Mouse (Mus musculus) myocyte (in vitro differentiated cells): ENCODE measurements at regions not wholly inside any gene's neighbourhood (a gene's known extent, or its start where the extent isn't known, plus 50 kb on each side); places are given as distances from the start of the nearest gene placed in this dataset.

Source experiments
- H3K27me3 ChIP-seq: one replicate; pipeline ENCODE4 v1.6.1; 2011; ENCODE audit not compliant: control insufficient read depth, insufficient read depth, insufficient read length
- H3K36me3 ChIP-seq: one replicate; pipeline ENCODE4 v1.6.1; 2011; ENCODE audit not compliant: control insufficient read depth, insufficient read depth
- H3K4me2 ChIP-seq: one replicate; pipeline ENCODE4 v1.6.1; 2011; ENCODE audit warnings: low read depth, control low read depth
- H3K4me3 ChIP-seq: one replicate; pipeline ENCODE4 v1.5.1; 2011; ENCODE audit warnings: mild to moderate bottlenecking, control low read depth, moderate library complexity
- H3K79me2 ChIP-seq: one replicate; pipeline ENCODE4 v1.6.1; 2011; ENCODE audit not compliant: control insufficient read depth, insufficient read depth
- H3ac ChIP-seq: one replicate; pipeline ENCODE4 v1.6.1; 2011; ENCODE audit not compliant: control insufficient read depth, insufficient read length
- CEBPB ChIP-seq: IDR thresholded peaks from 2 replicates; pipeline ENCODE4 v1.6.1; 2011; ENCODE audit warnings: mild to moderate bottlenecking, moderate library complexity; ENCODE audit not compliant: poor library complexity, insufficient read depth, severe bottlenecking
- E2F4 ChIP-seq: IDR thresholded peaks from one replicate; pipeline ENCODE4 v1.6.1; 2011; ENCODE audit warnings: mild to moderate bottlenecking, control low read depth, moderate library complexity; ENCODE audit not compliant: insufficient read depth
- MAX ChIP-seq: IDR thresholded peaks from one replicate; pipeline ENCODE4 v1.6.1; 2011; ENCODE audit warnings: low read depth, mild to moderate bottlenecking, control low read depth
- MYOD1 ChIP-seq, 3 experiments: IDR thresholded peaks; one replicate each; pipeline ENCODE4 v1.6.1; 2011; ENCODE audit warnings: control low read depth in 2 of 3, low read depth in 2 of 3, mild to moderate bottlenecking in 2 of 3, moderate library complexity in 1 of 3; ENCODE audit not compliant: insufficient read length in 2 of 3, control insufficient read depth in 1 of 3
- MYOG ChIP-seq, 3 experiments: IDR thresholded peaks; one replicate each; pipeline ENCODE4 v1.6.1; 2011; ENCODE audit warnings: control low read depth in 2 of 3, low read depth in 2 of 3, mild to moderate bottlenecking in 2 of 3; ENCODE audit not compliant: insufficient read length in 2 of 3, control insufficient read depth in 1 of 3, insufficient read depth in 1 of 3
- POLR2A ChIP-seq: IDR thresholded peaks from one replicate; pipeline ENCODE4 v1.6.1; 2011; ENCODE audit warnings: low read depth, mild to moderate bottlenecking, control low read depth, moderate library complexity; ENCODE audit not compliant: insufficient read length
- POLR2AphosphoS2 ChIP-seq: IDR thresholded peaks from one replicate; pipeline ENCODE4 v1.6.1; 2011; ENCODE audit warnings: low read depth, control low read depth; ENCODE audit not compliant: insufficient read length
- REST ChIP-seq: IDR thresholded peaks from one replicate; pipeline ENCODE4 v1.6.1; 2011; ENCODE audit warnings: mild to moderate bottlenecking, control low read depth, moderate library complexity; ENCODE audit not compliant: insufficient read depth, insufficient read length
- SRF ChIP-seq: IDR thresholded peaks from one replicate; pipeline ENCODE4 v1.6.1; 2011; ENCODE audit warnings: low read depth; ENCODE audit not compliant: control insufficient read depth, insufficient read length
- TCF12 ChIP-seq: IDR thresholded peaks from one replicate; pipeline ENCODE4 v1.6.1; 2011; ENCODE audit warnings: mild to moderate bottlenecking, control low read depth; ENCODE audit not compliant: poor library complexity, insufficient read depth, severe bottlenecking
- TCF3 ChIP-seq: IDR thresholded peaks from one replicate; pipeline ENCODE4 v1.6.1; 2011; ENCODE audit warnings: low read depth, control low read depth; ENCODE audit not compliant: insufficient read length
- USF1 ChIP-seq: IDR thresholded peaks from one replicate; pipeline ENCODE4 v1.6.1; 2011; ENCODE audit warnings: low read depth, mild to moderate bottlenecking, control low read depth, moderate library complexity

GRCm38 (mm10) chr4:95160912-95161669 lies 109.1 kb upstream of the Jun start:
- Histone ChIP-seq H3K79me2 (no peaks in the 10 kb centered on the region), H3K4me2 (peak overlapping the region; percentile 77), H3K36me3 (no peaks in the 10 kb centered on the region), H3K4me3 (peak overlapping the region; percentile 26), H3K27me3 (no peaks in the 10 kb centered on the region), H3ac (peak overlapping the region; percentile 52)
- TF ChIP-seq MYOG (IDR thresholded peaks at IDR 0.05; ENCODE audit: control insufficient read depth in 1 of 3, insufficient read depth in 1 of 3, insufficient read length in 2 of 3, low read depth in 2 of 3) (peak in 2 of 3 experiments; percentile 74 to 81), MAX (no peak), E2F4 (no peak), MYOD1 (IDR thresholded peaks at IDR 0.05; ENCODE audit: control insufficient read depth in 1 of 3, insufficient read length in 2 of 3, low read depth in 2 of 3) (peak in 2 of 3 experiments; percentile 24 to 78), TCF12 (no peak), CEBPB (no peak), POLR2A (peak; percentile 72), POLR2AphosphoS2 (peak; percentile 75), TCF3 (peak; percentile 22), SRF (peak; percentile 92), REST (no peak), USF1 (no peak)

GRCm38 (mm10) chr4:95161670-95162020 lies 109.6 kb upstream of the Jun start:
- no peaks in the 10 kb centered on the region for H3K27me3 ChIP-seq
- TF ChIP-seq MAX (no peak), SRF (no peak), MYOD1 (IDR thresholded peaks at IDR 0.05; ENCODE audit: control insufficient read depth in 1 of 3, insufficient read length in 2 of 3, low read depth in 2 of 3) (no peak), MYOG (IDR thresholded peaks at IDR 0.05; ENCODE audit: control insufficient read depth in 1 of 3, insufficient read depth in 1 of 3, insufficient read length in 2 of 3, low read depth in 2 of 3) (no peak), REST (no peak), USF1 (no peak)
- H3K79me2 ChIP-seq = no peaks in the 10 kb centered on the region
- H3K4me2 ChIP-seq = peak overlapping the region; percentile 69
- peak overlapping the region; percentile 26 for H3K4me3 ChIP-seq
- no peaks in the 10 kb centered on the region for H3K36me3 ChIP-seq
- H3ac ChIP-seq = peak overlapping the region; percentile 52

GRCm38 (mm10) chr4:95162386-95163090 lies 110.5 kb upstream of the Jun start:
- peak overlapping the region; percentile 69 for H3K4me2 ChIP-seq
- H3K36me3 ChIP-seq = no peaks in the 10 kb centered on the region
- H3K4me3 ChIP-seq = no peak overlapping the region
- H3K27me3 ChIP-seq = no peaks in the 10 kb centered on the region
- no peak overlapping the region for H3ac ChIP-seq
- H3K79me2 ChIP-seq = no peaks in the 10 kb centered on the region
- TF ChIP-seq MYOG (IDR thresholded peaks at IDR 0.05; ENCODE audit: control insufficient read depth in 1 of 3, insufficient read depth in 1 of 3, insufficient read length in 2 of 3, low read depth in 2 of 3) (no peak), USF1 (no peak), REST (no peak), MYOD1 (IDR thresholded peaks at IDR 0.05; ENCODE audit: control insufficient read depth in 1 of 3, insufficient read length in 2 of 3, low read depth in 2 of 3) (no peak), CEBPB (no peak), MAX (no peak), POLR2AphosphoS2 (no peak), E2F4 (no peak), TCF3 (no peak), POLR2A (no peak), TCF12 (no peak), SRF (no peak)

- no peak for TF ChIP-seq SRF
- no peak for TF ChIP-seq MYOG (IDR thresholded peaks at IDR 0.05; ENCODE audit: control insufficient read depth in 1 of 3, insufficient read depth in 1 of 3, insufficient read length in 2 of 3, low read depth in 2 of 3)
- no peak for TF ChIP-seq TCF3
- TF ChIP-seq CEBPB = no peak
- TF ChIP-seq TCF12 = no peak
- no peak for TF ChIP-seq E2F4
- no peak for TF ChIP-seq POLR2A
- no peaks in the 10 kb centered on the region for H3K27me3 ChIP-seq
- H3ac ChIP-seq = no peak overlapping the region
- no peak overlapping the region for H3K4me2 ChIP-seq
- no peaks in the 10 kb centered on the region for H3K36me3 ChIP-seq
- no peak overlapping the region for H3K4me3 ChIP-seq
- no peaks in the 10 kb centered on the region for H3K79me2 ChIP-seq
Observed at GRCm38 (mm10) chr4:95163403-95163802, 111.4 kb upstream of the Jun start.
